Mouse (Mus musculus) gastrocnemius, postnatal 25 days (tissue): ENCODE measurements around the gene 1700125H20Rik. TPM values are rescaled to one million over a fixed set of nuclear protein-coding genes. Genes with fewer than 3 reads are reported as not detected.
A peak's percentile ranks its signal among the peaks of the same experiment; 100 is the strongest.
"Not testable (repeated sequence)": the region's sequence is repeated elsewhere in the genome, so short reads cannot be mapped to it uniquely, and the experiment has no call there.

Source experiments
- DNase-seq: peaks from one replicate; pipeline ENCODE4 v3.0.0; 2022
- long read RNA-seq, 2 experiments: library from polyadenylated mRNA; stranded (forward); transcript quantifications; one replicate each; pipeline ENCODE4 v2.0.0; 2021
- total RNA-seq, 2 experiments: library from RNA; stranded (reverse); gene quantifications; 1 replicate in 1 of 2; 2 replicates in 1 of 2; pipeline ENCODE4 v1.2.3; 2021

1700125H20Rik gene
- total RNA-seq = not detected
- long read RNA-seq, experiment 1 = 0 reads
- long read RNA-seq, experiment 2 = 0 reads

DNA sequence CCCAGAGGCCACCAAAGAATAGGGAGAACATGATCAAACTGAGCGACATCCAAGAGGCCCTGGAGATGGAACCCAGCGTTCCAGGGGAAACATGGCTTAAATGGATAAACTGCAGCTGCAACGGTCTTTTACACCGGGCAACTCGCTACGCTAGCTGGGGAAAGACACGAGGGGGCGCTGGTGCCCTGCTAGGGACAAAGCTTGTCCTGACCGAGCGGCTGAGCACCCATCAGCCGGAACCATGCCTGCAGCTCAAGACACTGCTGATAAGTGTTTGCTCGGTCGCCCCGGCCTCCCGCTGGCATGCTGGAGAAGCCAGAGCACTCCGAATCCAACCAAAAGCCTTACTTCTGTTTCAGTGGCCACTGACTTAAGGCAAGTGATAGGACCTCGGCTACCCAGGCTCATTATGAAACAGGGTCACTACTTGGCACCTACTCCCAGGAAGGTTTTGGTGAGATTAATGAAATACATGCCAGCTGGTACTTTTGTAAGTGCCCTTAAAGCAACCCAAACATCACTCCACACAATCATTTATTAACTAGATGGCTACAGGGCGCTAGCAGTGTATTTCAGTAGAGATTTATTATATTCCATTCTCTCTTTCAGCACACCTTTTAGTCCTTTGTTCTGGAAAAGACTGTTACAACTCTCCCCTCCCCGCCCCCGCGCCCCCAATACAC is at the start of gene 1700125H20Rik:
Gene 1700125H20Rik (plus strand): TSS at position 347 of the 683 bp plus-strand sequence.
- DNase-seq = peak; percentile 78

DNA sequence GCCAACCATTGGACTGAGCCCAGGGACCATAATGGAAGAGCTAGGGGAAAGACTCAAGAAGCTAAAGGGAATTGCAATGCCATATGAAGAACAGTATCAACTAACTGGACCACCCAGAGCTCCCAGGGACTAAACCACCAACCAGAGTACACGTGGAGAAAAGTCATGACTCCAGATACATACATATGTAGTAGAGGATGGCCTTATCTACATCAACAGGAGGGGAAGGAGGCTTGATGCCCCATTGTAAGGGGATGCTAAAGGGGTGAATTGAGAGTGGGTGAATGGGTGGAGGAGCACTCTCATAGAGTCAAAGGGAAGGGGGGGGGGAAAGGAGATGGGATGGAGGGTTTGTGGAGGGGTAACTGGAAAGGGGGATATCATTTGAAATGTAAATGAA is 48.1 kb upstream of the 1700125H20Rik start:
- no peak for DNase-seq

DNA sequence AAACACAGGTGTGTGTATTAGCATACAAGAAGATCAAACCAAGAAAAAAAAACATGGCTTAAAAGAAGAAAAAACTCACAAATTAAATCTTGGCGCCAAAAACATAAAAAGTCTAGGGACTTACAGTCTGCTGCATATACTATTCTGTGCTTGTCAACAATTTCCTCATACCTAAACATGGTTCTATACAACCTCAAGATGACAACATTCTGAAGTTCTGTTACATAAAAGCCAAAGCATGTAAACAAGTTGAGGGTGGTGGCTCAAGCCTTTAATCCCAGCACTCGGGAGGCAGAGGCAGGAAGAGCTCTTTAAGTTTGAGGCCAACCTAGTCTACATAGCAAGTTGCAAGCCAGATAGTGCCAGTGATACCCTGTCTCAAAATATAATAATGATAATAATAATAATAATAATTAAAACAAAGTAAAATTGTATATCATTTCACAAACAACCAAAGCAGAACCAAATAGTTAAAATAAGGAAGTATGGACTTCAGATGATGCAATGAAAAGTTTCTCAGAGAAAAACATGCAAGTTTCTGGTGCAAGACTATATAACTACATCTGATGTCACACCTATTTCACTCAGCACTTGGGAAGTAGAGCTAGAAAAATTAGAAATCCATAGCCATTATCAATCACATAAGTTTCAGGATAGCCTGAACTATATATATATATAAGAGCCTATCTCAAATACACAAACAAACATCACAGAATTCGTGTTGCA is 46.8 kb upstream of the 1700125H20Rik start:
- DNase-seq = no peak

DNA sequence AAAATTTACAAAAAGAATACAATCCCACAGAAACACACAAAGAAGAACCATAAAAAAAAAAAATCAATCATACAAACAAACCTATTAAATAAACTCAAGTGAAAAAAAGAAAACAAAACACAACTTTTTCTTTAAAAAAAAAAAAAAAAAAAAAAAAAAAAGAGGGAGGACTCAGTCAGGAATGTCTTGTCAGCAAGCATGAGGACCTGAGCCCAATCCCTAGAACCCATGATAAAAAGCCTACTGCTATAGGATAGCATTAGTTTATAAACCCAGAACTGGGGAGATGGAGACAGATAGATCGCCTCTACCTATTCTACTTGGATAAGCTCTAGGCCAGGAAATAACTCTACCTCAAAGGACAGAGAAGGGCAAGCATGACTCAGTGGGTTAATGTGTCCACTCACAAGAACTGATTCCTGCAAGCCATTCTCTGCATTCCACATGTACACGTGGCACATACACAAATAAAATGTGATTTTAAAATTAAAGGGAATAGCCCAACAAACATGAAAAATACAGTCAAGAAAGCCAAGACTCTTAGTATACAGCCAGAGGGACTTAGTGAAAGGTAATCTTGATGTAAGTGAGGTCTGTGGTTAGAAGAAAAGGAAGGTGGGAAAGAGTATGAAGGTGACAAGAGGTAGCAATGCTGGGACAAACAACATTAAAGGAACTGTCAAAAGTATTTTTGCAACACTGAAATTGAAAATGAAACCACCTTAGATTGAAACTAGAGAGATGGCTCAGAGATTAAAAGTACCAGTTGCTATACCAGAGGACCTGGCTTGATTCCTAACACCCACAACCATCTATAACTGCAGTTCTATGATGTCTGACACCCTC is 43.7 kb upstream of the 1700125H20Rik start:
- DNase-seq = no peak

DNA sequence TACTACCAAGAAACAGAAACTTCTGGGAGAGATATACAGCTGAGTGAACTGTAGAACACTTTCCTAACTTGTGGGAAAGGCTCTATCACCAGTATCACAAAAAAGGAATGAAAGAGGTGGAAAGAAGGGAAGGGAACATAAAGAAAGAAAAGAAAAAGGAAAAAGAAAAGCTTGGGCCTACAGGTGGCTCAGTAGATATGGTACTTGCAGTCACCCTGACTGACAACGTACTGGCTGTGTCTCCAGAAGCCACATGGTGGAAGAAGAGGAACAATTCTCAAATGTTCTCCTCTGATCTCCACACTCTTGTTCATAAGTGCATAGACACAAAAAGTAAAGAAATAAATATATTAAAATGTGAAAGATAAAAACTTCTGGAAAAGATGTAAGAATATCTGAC is 41.3 kb upstream of the 1700125H20Rik start:
- no peak for DNase-seq

DNA sequence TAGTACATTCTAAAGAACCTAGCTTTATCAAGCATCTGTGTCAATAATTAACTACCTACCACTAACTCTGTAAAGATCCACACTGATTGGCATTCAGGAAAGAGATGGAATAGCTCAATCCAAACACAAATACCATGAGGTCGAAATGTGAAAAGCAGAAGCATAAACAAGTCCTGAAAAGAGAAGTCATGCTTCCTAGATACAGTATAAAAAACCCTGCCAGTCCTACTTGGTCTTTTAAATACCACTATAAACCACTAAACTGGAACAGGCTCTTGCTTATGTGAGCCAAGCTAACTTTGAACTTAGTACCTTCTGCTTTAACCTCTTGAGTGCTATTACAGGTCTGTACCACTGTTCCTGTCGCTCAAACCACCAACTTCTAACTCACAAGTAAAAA is 38.7 kb upstream of the 1700125H20Rik start:
- no peak for DNase-seq

DNA sequence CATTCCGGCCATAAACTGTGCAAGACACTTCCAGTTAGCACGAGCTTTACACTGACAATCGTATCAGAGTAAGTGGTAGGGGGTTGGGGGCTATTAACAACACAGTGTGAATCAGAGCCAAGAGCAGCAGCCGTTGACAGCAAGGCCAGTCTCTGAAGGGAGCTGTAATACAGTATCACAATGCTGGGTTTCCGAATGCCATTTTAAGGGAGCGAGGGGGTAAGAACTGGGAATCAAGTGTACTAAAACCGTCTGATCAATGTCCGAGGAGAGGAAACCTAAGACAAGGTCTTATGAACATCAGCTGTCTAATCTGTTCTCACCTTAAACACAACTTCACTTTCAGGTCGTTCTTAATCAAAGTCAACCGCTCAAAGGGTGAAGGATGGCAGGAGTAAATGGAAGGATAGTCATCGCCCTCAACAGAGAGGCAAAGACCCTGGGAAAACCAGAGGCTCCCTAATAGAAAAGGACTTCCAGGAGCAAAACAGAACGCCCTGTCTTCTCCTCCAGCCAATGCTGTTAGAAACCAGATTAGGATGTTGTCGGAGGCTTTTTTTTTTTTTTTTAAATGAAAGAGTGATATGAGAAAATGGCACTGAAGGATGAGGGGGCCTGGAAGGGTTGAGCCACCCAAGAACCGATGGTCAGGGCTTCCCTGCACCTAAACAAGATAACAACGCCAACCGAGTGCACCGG is 31.3 kb upstream of the 1700125H20Rik start:
- no peak for DNase-seq

DNA sequence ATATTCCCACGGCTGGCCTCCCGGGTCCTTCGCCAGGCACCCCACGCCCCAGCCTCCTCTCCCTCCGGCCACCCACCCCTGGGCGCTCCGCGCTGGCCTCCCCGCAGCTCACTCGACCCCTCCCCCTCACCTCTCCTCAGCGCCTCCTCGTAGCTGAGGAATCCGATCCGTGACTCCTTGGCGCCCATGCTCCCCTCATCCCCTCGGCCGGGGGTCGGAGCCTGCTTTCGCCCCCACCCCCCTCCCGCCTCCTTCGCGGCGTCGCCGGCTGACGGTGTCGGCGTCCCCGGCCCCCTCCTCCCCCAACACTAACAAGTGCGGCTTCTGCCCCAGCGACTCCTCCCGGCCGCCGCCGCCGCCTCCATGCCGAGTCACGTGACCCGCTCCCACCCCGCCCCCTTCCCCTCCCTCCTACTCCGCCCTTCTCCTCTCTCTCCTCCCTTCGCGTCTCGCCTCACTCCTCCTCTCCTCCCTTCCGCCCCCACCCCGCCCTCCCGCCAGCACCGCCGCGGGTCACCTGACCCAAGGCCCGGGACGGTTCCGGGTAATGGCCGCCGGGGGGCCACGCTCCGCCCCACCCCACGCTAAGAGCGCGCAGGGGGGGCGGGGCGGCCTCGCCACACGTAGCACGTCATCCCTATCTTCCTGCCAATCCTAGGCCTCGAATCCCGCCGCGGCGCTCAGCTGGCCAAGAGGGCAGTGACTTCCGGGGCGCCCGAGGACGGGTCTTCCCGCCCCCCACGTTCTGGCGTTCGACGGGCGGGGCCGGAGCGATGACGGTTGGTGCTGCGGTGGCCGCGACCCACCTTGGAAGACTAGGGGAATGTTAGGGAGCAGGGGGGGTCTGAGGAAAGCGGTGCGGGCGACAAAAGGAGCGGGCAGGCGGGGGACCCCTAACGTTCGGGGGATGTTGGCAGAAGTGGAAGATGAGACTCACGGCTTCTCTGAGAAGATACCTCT is 30.3 kb upstream of the 1700125H20Rik start, which contains the start of gene Usp32:
Gene Usp32 (minus strand): TSS at position 581 of the 960 bp plus-strand sequence.
- peak; percentile 97 for DNase-seq

DNA sequence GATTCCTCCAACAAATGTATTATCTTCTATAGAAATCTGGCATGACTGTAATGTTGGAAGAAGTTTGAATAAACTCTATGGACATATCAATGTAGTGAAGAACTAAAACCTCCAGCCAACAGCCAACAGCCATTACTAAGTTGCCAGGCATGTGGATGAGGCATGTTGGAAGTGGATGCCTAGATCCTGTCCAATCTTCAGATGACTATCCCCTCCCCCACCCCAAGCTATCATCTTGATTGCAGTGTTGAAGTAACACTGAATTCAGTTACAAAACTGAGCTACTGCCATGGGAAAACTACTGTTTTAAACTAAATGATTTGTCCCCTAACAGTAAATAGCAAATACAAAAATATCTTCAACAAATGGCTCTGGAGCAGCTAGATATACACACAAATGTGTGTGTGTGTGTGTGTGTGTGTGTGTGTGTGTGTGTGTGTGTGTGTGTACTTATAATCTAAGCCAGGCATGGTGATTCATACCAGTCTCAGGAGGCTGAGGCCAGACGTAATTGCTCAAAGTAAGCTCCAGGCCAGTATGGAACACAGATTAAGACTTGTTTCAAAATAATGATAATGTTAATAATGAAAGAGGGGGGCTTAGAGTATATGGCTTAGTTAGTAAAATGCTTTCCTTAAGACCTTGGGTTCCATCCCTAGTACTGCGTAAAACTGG is 17.8 kb upstream of the 1700125H20Rik start:
- DNase-seq = no peak

DNA sequence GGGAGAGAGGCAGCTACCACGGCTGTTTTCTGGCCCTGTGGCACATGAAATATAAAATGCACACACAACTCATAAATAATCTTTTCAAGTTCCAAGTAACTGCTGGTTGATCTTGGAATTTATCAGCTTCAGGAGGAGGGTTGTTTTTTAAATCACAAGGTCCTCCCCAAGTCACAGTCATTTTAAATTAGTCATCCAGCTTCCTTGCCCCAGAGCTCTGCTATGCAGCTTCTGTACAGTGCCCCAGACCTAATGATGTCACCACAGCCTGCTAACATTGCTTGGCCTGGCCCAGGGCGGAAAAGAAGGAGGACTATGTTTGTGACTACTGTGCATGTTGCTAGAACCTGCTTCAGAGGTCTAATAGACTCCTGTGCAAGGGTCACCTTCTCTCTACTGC is 12.9 kb upstream of the 1700125H20Rik start:
- no peak for DNase-seq

DNA sequence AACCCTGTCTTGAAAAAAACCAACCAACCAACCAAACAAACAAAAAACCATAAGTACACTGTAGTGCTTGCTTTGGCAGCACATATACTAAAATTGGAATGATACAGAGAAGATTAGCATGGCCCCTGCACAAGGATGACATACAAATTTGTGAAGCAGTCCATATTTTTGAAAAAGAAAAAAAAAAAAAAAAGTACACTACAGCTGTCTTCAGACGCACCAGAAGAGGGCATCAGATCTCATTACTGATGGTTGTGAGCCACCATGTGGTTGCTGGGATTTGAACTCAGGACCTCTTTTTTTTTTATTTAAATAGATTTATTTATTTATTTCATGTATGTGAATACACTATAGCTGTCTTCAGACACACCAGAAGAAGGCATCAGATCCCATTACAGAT is 7.2 kb upstream of the 1700125H20Rik start:
- DNase-seq = not testable (repeated sequence)

DNA sequence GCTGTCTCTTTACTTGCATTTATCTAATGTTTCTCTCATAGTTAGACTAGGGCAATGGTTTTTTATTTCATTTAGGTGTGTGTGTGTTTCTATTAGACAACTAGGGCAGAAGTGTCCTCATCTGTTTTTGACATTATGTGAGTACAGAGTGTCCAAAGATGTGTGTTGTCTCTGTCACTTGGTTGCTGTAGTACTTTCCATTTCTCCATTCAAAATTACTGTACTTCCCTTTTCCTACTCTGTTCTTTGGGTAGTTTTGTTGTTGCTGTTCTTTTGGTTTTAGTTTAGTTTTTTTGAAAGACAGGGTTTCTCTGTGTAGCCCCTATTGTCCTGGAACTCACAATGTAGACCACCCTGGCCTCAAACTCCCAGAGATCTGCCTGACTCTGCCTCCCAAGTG is 5.8 kb upstream of the 1700125H20Rik start:
- DNase-seq = no peak

DNA sequence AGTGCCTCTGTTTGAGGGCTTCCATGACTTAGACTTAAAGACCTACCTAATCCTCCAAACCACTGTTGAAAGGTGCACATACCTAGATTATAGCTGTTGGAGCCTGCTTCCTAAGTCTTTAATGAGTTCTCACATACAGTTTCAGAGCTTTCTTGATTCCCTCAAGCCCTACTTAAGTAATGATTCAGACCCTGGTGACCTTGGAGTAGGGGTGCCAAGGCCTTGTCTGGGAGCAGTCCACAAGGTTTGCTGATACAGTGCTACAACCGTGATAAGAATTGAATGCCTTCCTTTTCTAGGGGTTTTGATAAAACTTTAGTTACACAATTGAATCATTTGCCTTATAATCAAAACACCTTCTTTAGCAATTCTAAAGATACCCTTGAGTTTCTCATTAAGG is 2.7 kb upstream of the 1700125H20Rik start:
- DNase-seq = no peak

DNA sequence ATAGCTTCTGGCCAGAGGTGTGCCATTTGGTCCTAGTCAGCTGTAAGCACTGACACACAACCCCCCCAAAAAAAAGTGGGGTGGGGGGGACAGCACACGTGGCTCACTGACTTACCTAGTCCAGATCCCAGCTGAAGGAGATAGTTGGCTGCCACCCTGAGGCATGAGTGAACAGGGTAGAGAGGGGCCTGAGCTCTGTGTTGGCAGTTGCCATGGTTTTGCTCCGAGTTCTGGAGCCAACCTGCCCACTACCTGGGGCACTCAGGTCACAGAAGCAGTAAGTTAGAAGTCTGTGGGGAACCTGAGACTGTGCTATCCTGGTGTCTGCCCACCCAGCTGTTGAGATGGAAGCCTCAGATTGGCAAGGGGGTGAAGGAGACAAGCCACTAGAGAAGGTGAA is 629 bp downstream of the 1700125H20Rik start:
- DNase-seq = no peak

DNA sequence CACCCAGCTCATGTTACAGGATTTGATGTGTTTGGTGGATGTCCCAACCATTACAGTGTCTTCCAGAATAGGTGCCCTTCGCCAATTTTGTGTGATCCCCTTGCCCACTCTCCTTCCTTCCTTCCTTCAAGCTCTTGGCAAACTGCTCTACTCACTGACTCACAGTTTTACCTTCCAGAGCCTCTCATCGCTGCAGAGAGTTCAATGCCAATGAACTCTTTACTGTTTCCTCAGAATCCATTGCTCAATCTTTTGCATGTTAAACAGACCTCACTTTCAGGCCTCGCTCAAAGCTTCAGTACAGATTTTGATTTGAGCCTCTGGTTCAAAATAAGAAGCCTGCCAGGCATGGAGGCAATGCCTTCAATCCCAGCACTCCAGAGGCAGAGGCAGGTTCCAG is 5.7 kb downstream of the 1700125H20Rik start:
- DNase-seq = no peak

DNA sequence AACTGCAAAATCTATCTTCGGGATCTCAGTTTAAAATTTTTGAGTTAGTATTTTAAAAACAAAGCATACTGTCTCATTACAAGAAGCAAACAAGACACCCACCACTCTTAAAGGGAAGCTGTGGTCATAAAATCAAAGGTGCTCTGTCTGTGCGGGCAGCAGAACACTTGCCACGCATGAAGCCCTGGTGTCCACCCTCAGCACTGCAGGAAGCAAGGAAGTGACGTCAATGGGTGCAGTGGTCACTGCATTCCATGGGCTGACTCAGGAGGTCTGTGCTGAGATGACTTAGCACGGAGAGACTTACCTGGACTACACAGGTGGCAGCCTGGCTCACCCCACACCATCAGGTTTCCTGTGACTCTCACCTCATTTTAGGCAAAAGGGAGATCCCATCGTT is 7.6 kb downstream of the 1700125H20Rik start:
- no peak for DNase-seq

DNA sequence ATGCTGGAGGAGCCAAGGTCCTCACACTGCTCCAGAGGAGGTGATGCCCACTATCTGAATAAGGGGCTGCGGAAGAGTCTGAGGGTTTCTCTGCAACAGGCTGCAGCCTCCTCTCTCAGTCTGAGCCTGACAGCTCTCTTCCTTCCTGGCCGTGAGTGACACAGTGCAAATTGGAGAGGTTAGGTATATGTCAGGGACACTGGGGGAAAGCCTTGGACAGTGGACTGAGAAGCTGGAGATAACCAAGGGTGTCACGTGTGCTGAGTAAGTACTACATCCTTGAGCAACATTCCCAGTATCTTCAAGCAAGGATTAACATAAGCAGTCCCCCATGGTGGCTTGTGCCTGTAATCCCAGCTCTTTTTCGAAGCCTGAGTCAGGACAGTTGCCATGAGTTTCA is 8.2 kb downstream of the 1700125H20Rik start:
- DNase-seq = no peak

DNA sequence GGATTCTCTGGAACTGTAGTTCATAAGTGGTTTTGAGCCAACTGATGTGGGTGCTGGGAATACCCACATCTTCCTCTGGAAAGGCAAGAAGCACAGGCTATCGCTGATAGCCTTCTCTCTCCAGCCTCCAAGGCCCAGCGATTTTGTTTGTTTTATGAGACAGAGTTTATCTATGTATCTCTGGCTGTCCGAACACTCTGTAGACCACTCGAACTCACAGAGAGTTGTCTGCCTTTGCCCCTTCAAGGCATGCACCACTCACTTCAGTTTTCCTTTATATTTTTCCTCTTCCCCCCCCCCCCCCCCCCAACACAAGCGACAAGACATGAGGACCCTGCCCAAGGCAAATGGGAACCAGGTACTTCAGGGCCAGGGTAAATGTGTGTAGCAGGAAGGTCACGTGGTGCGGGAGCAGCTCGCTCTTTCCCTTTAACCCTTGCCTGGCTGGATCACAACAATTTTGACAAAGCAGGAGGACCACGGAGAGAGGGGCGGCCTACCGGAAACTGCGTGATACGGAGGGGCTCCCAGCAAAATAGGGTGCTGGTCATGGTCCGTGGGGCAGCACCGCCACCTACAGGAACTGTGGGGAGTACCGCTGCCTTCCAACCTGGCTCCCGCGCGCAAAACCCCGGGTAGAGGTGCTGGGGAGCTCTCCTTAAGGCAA is 12.5 kb downstream of the 1700125H20Rik start:
- DNase-seq = peak; percentile 37

DNA sequence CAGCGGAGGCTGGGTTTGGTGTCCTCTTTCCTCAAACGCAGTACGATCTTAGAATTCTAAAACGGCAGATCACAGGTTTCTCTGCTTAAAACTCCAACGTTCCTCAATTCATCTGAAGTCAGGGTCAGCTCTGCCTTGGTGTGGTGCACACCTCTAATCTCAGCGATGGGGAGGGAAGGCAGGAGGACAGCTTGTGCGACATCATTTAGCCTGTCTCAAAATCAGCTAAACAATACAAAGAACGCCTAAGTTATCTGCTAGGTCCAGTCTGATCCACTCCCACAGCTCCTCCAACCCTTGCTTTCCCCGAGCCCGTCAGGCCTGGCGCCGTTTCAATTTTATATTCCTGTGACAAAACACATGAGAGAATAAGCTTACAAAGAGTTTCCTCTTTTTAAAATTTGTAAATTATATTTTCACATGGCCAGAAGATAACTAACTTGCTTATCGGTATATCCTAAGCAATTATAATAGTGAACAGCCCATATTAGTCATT is 13.1 kb downstream of the 1700125H20Rik start:
- no peak for DNase-seq

DNA sequence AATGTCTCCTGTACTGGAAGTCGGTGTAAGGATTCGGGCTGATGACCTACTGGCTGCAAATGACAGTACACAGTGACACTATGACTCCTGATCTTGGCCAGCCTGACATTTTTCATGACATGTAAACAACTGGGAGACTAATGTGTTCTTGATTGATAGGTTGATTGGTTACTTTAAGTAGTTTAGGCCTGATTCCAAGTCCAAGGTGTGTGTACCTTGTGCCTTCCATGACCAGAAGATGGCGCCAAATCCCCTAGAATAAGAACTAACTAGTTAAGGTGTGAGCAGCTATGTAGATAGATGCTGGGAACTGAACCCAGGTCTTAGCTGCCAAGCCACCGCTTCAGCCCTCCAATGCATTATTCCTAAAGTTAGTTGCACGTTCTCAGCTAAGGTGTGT is 13.9 kb downstream of the 1700125H20Rik start:
- no peak for DNase-seq
